Mouse (Mus musculus) midbrain, embryonic 13.5 days (tissue): ENCODE data around the gene P2ry12. TPM values are rescaled to one million over a fixed set of nuclear protein-coding genes. Genes with fewer than 3 reads are reported as not detected.
A peak's percentile ranks its signal among the peaks of the same experiment; 100 is the strongest.

Experiments
- ATAC-seq: fragments of 200-750 bp; cut with Nextera tagmentation; 2 replicates; pipeline ENCODE4 v1.8.0; 2017; ENCODE audit warnings: mild to moderate bottlenecking, moderate TSS enrichment, moderate library complexity
- H3K27ac ChIP-seq: fragments of 300-500 bp; sonication (generic); 2 replicates; pipeline ENCODE4 v1.5.1; 2015; ENCODE audit warnings: inconsistent platforms, mild to moderate bottlenecking, moderate library complexity
- H3K27me3 ChIP-seq: fragments of 300-500 bp; sonication (generic); 2 replicates; pipeline ENCODE4 v1.6.1; 2015; ENCODE audit warnings: mild to moderate bottlenecking, inconsistent platforms
- H3K36me3 ChIP-seq: fragments of 300-500 bp; sonication (generic); 2 replicates; pipeline ENCODE4 v1.6.1; 2015; ENCODE audit warnings: mild to moderate bottlenecking, inconsistent platforms
- H3K4me1 ChIP-seq: fragments of 300-500 bp; sonication (generic); replicated peaks from 2 replicates; pipeline ENCODE4 v1.6.1; 2015; ENCODE audit warnings: inconsistent platforms
- H3K4me2 ChIP-seq: fragments of 300-500 bp; sonication (generic); replicated peaks from 2 replicates; pipeline ENCODE4 v1.6.1; 2015; ENCODE audit warnings: moderate library complexity, mild to moderate bottlenecking, inconsistent platforms
- H3K4me3 ChIP-seq: fragments of 300-500 bp; sonication (generic); replicated peaks from 2 replicates; pipeline ENCODE4 v1.5.1; 2015; ENCODE audit warnings: mild to moderate bottlenecking, inconsistent platforms
- H3K9ac ChIP-seq: fragments of 300-500 bp; sonication (generic); replicated peaks from 2 replicates; pipeline ENCODE4 v1.6.1; 2015; ENCODE audit warnings: mild to moderate bottlenecking, inconsistent platforms
- H3K9me3 ChIP-seq: fragments of 300-500 bp; sonication (generic); 2 replicates; pipeline ENCODE4 v1.6.1; 2016; ENCODE audit warnings: mild to moderate bottlenecking, inconsistent platforms
- WGBS: fragments of 180-500 bp; shearing (Covaris S2); methylation state at CpG from one replicate; pipeline ENCODE4 v1.1.7; 2015; 5-methylcytosine and 5-hydroxymethylcytosine counted together
- polyA plus RNA-seq: library from polyadenylated mRNA; unstranded; fragments of >200 nt; fragmentation: Nextera tagmentation; extraction: Ambion mirVana; gene quantifications from 2 replicates; pipeline ENCODE4 v1.2.1, GENCODE M21; 2015

P2ry12 gene
- polyA plus RNA-seq: 5.9 and 6.4 TPM in 2 replicates

- H3K4me2 ChIP-seq: peak within 1 kb of the TSS; percentile 14; the same call in 1 of the 2 replicates
- H3K9ac ChIP-seq: no peak within 1 kb of the TSS
- no peaks in the 10 kb centered on the region for H3K27me3 ChIP-seq
- no peak within 1 kb of the TSS for H3K4me3 ChIP-seq
- no peak within 1 kb of the TSS for H3K27ac ChIP-seq
- WGBS: 16% methylated on average over 7 of the region's 7 CpGs
- peaks cover 14% of the 10 kb centered on the region for H3K4me1 ChIP-seq
- no peaks in the 10 kb centered on the region for H3K9me3 ChIP-seq
- ATAC-seq: peak; percentile 57; the same call in 1 of the 2 replicates
- 0 out of 2 replicates have a peak, but pooled peaks cover 5% of the 10 kb centered on the region for H3K36me3 ChIP-seq
Measured at GRCm38 (mm10) chr3:59262704-59263103, at the start of gene P2ry12. TSS of gene P2ry12 (minus strand) at chr3:59262871.

- Histone ChIP-seq H3K4me2 (no peak overlapping the region), H3K4me3 (no peak overlapping the region), H3K27ac (no peak overlapping the region), H3K4me1 (no peaks in the 10 kb centered on the region), H3K36me3 (no peaks in the 10 kb centered on the region), H3K27me3 (no peaks in the 10 kb centered on the region), H3K9ac (no peak overlapping the region), H3K9me3 (no peaks in the 10 kb centered on the region)
- no peak for ATAC-seq
- WGBS: 94% methylated on average over 2 of the region's 2 CpGs
Measured at GRCm38 (mm10) chr3:59305518-59305917, 42.8 kb upstream of the P2ry12 start.

GRCm38 (mm10) chr3:59304944-59305343 is 42.3 kb upstream of the P2ry12 start:
- no peaks in the 10 kb centered on the region for H3K36me3 ChIP-seq
- H3K4me1 ChIP-seq: no peaks in the 10 kb centered on the region
- no peak for ATAC-seq
- H3K4me2 ChIP-seq: no peak overlapping the region
- no peaks in the 10 kb centered on the region for H3K9me3 ChIP-seq
- no peak overlapping the region for H3K9ac ChIP-seq
- 94% methylated on average over 5 of the region's 5 CpGs for WGBS
- no peak overlapping the region for H3K27ac ChIP-seq
- H3K27me3 ChIP-seq: no peaks in the 10 kb centered on the region
- H3K4me3 ChIP-seq: no peak overlapping the region

GRCm38 (mm10) chr3:59297653-59298052 is 35.0 kb upstream of the P2ry12 start:
- Histone ChIP-seq H3K27ac (no peak overlapping the region), H3K36me3 (no peaks in the 10 kb centered on the region), H3K4me2 (no peak overlapping the region), H3K9me3 (no peaks in the 10 kb centered on the region), H3K27me3 (no peaks in the 10 kb centered on the region), H3K4me1 (no peaks in the 10 kb centered on the region), H3K4me3 (no peak overlapping the region), H3K9ac (no peak overlapping the region)
- no peak for ATAC-seq
- 87% methylated on average over 16 of the region's 16 CpGs for WGBS

- no peak overlapping the region for H3K4me3 ChIP-seq
- ATAC-seq: no peak
- 94% methylated on average over 5 of the region's 5 CpGs for WGBS
- H3K4me2 ChIP-seq: no peak overlapping the region
- no peaks in the 10 kb centered on the region for H3K9me3 ChIP-seq
- no peaks in the 10 kb centered on the region for H3K4me1 ChIP-seq
- H3K27me3 ChIP-seq: no peaks in the 10 kb centered on the region
- no peak overlapping the region for H3K27ac ChIP-seq
- no peaks in the 10 kb centered on the region for H3K36me3 ChIP-seq
- H3K9ac ChIP-seq: no peak overlapping the region
Measured at GRCm38 (mm10) chr3:59296563-59297130, 34.0 kb upstream of the P2ry12 start.

- no peak overlapping the region for H3K9ac ChIP-seq
- H3K4me2 ChIP-seq: no peak overlapping the region
- WGBS: 96% methylated on average over 16 of the region's 16 CpGs
- no peak overlapping the region for H3K4me3 ChIP-seq
- no peak for ATAC-seq
- no peaks in the 10 kb centered on the region for H3K36me3 ChIP-seq
- H3K4me1 ChIP-seq: no peaks in the 10 kb centered on the region
- H3K27ac ChIP-seq: no peak overlapping the region
- no peaks in the 10 kb centered on the region for H3K27me3 ChIP-seq
- no peaks in the 10 kb centered on the region for H3K9me3 ChIP-seq
Measured at GRCm38 (mm10) chr3:59295699-59296562, 33.3 kb upstream of the P2ry12 start.

GRCm38 (mm10) chr3:59293437-59294199 is 30.9 kb upstream of the P2ry12 start:
- no peaks in the 10 kb centered on the region for H3K4me1 ChIP-seq
- no peak overlapping the region for H3K9ac ChIP-seq
- H3K27me3 ChIP-seq: no peaks in the 10 kb centered on the region
- H3K4me3 ChIP-seq: no peak overlapping the region
- H3K4me2 ChIP-seq: no peak overlapping the region
- no peak for ATAC-seq
- H3K27ac ChIP-seq: no peak overlapping the region
- 78% methylated on average over 5 of the region's 5 CpGs for WGBS
- H3K36me3 ChIP-seq: no peaks in the 10 kb centered on the region
- H3K9me3 ChIP-seq: no peaks in the 10 kb centered on the region

GRCm38 (mm10) chr3:59290551-59290950 is 27.9 kb upstream of the P2ry12 start:
- Histone ChIP-seq H3K9ac (no peak overlapping the region), H3K4me1 (no peaks in the 10 kb centered on the region), H3K4me2 (no peak overlapping the region), H3K4me3 (no peak overlapping the region), H3K36me3 (no peaks in the 10 kb centered on the region), H3K9me3 (no peaks in the 10 kb centered on the region), H3K27ac (no peak overlapping the region), H3K27me3 (no peaks in the 10 kb centered on the region)
- WGBS: 84% methylated on average over 2 of the region's 2 CpGs
- no peak for ATAC-seq

- Histone ChIP-seq H3K4me1 (peaks cover 8% of the 10 kb centered on the region; the same call in 1 of the 2 replicates), H3K27ac (no peak overlapping the region), H3K27me3 (no peaks in the 10 kb centered on the region), H3K4me3 (no peak overlapping the region), H3K4me2 (no peak overlapping the region), H3K36me3 (0 out of 2 replicates have a peak, but pooled peaks cover 6% of the 10 kb centered on the region), H3K9ac (no peak overlapping the region), H3K9me3 (no peaks in the 10 kb centered on the region)
- ATAC-seq: no peak
Measured at GRCm38 (mm10) chr3:59278620-59279019, 15.9 kb upstream of the P2ry12 start.

GRCm38 (mm10) chr3:59278254-59278533 is 15.5 kb upstream of the P2ry12 start:
- H3K4me2 ChIP-seq: no peak overlapping the region
- no peak overlapping the region for H3K9ac ChIP-seq
- H3K27me3 ChIP-seq: no peaks in the 10 kb centered on the region
- 0 out of 2 replicates have a peak, but pooled peaks cover 6% of the 10 kb centered on the region for H3K36me3 ChIP-seq
- peaks cover 8% of the 10 kb centered on the region; the same call in 1 of the 2 replicates for H3K4me1 ChIP-seq
- H3K27ac ChIP-seq: no peak overlapping the region
- WGBS: 81% methylated on average over 3 of the region's 3 CpGs
- no peak overlapping the region for H3K4me3 ChIP-seq
- H3K9me3 ChIP-seq: no peaks in the 10 kb centered on the region
- ATAC-seq: no peak

GRCm38 (mm10) chr3:59277502-59278253 is 15.0 kb upstream of the P2ry12 start:
- 8% methylated on average over 3 of the region's 3 CpGs for WGBS
- ATAC-seq: peak; percentile 53; the same call in 1 of the 2 replicates

More at GRCm38 (mm10) chr3:59277502-59278253, 15.0 kb upstream of the P2ry12 start:
- peaks cover 8% of the 10 kb centered on the region; the same call in 1 of the 2 replicates for H3K4me1 ChIP-seq
- H3K36me3 ChIP-seq: 0 out of 2 replicates have a peak, but pooled peaks cover 6% of the 10 kb centered on the region
- H3K4me3 ChIP-seq: no peak overlapping the region
- no peak overlapping the region for H3K27ac ChIP-seq
- H3K27me3 ChIP-seq: no peaks in the 10 kb centered on the region
- H3K4me2 ChIP-seq: no peak overlapping the region
- no peaks in the 10 kb centered on the region for H3K9me3 ChIP-seq
- no peak overlapping the region for H3K9ac ChIP-seq
